Mouse (Mus musculus) liver, postnatal 0 days (tissue): ENCODE measurements around the gene Scyl1.

ENCODE experiments used
- CTCF ChIP-seq: sonication (generic); IDR thresholded peaks from 2 replicates; pipeline ENCODE4 v1.5.1; 2016; ENCODE audit warnings: antibody characterized with exemption, low read depth
- EP300 ChIP-seq: IDR thresholded peaks from 2 replicates; pipeline ENCODE4 v1.6.1; 2016; ENCODE audit warnings: antibody characterized with exemption, low read depth, mild to moderate bottlenecking

GRCm38 (mm10) chr19:5734325-5734724 is 36.9 kb downstream of the Scyl1 start:
- TF ChIP-seq CTCF: no peak
- TF ChIP-seq EP300: no peak
